11 mouse cellular contexts compared by ENCODE assay signal in genomic region chr6:30700182-30700581, GRCm38 (mm10). TPM values are rescaled to one million over a fixed set of nuclear protein-coding genes. Genes with fewer than 3 reads are reported as not detected.
DNase-seq lines count a peak whose midpoint lies in the region; ATAC-seq and TF ChIP-seq lines count a peak whose summit lies in the region.
"Had no signal": no experiment of that assay in that cellular context is flagged by ENCODE, and none has a peak within 500 bp of the region (broad histone marks: within the 10 kb centered on the region; RNA-seq: fewer than 3 reads in every experiment).

No protein-coding gene starts in this region.

- no peak overlapping the region for H3K4me3 ChIP-seq in forebrain, embryonic 10.5 days
- no peak overlapping the region for H3K4me3 ChIP-seq in forebrain, embryonic 15.5 days
- H3K4me3 ChIP-seq in lung, postnatal 0 days (ENCODE audit: low read depth, low read length): no peak overlapping the region
- no peak overlapping the region for H3K4me3 ChIP-seq in heart, postnatal 0 days (ENCODE audit: low read depth, low read length)
- H3K4me3 ChIP-seq: midbrain, embryonic 13.5 days had no signal

- peak; percentile 96 for TF ChIP-seq EP300 in lung, postnatal 0 days (IDR thresholded peaks at IDR 0.05)
- peak; percentile 89 for TF ChIP-seq EP300 in heart, postnatal 0 days (IDR thresholded peaks at IDR 0.05; ENCODE audit: low read depth)

- peak overlapping the region; percentile 79 for H3K27ac ChIP-seq in forebrain, embryonic 10.5 days
- H3K27ac ChIP-seq in forebrain, embryonic 15.5 days (replicated peaks): no peak overlapping the region
- peak overlapping the region; percentile 47; the same call in 1 of the 2 replicates for H3K27ac ChIP-seq in lung, postnatal 0 days (ENCODE audit: low read length)
- peak overlapping the region; percentile 75 for H3K27ac ChIP-seq in heart, postnatal 0 days (ENCODE audit: low read depth)
- H3K27ac ChIP-seq: midbrain, embryonic 13.5 days had no signal

- no peaks in the 10 kb centered on the region for H3K9me3 ChIP-seq in forebrain, embryonic 10.5 days
- no peaks in the 10 kb centered on the region for H3K9me3 ChIP-seq in forebrain, embryonic 15.5 days
- H3K9me3 ChIP-seq in lung, postnatal 0 days (ENCODE audit: low read length): no peaks in the 10 kb centered on the region
- no peaks in the 10 kb centered on the region for H3K9me3 ChIP-seq in heart, postnatal 0 days (replicated peaks; ENCODE audit: control insufficient read depth, low read length)
- H3K9me3 ChIP-seq: midbrain, embryonic 13.5 days had no signal

- no peak for ATAC-seq in forebrain, embryonic 15.5 days (replicated peaks)
- peak; percentile 77 for ATAC-seq in lung, postnatal 0 days
- ATAC-seq in heart, postnatal 0 days (ENCODE audit: insufficient read depth, low read depth): peak; percentile 65
- ATAC-seq in megakaryocyte progenitor cell, adult 5-6 weeks (replicated peaks; ENCODE audit: poor library complexity): peak; percentile 17
- ATAC-seq: midbrain, embryonic 13.5 days; Patski had no signal

- H3K4me1 ChIP-seq in forebrain, embryonic 10.5 days: peaks cover 24% of the 10 kb centered on the region
- no peaks in the 10 kb centered on the region for H3K4me1 ChIP-seq in forebrain, embryonic 15.5 days
- no peaks in the 10 kb centered on the region for H3K4me1 ChIP-seq in lung, postnatal 0 days (ENCODE audit: insufficient read depth, low read depth, low read length)
- peaks cover 10% of the 10 kb centered on the region; the same call in 1 of the 2 replicates for H3K4me1 ChIP-seq in heart, postnatal 0 days (ENCODE audit: control insufficient read depth, insufficient read depth)

- TF ChIP-seq CTCF in lung, postnatal 0 days (IDR thresholded peaks at IDR 0.05): no peak
- no peak for TF ChIP-seq CTCF in heart, postnatal 0 days (IDR thresholded peaks at IDR 0.05; ENCODE audit: low read depth)

- no peak for DNase-seq in forebrain, embryonic 10.5 days (ENCODE audit: extremely low spot score, low spot score)
- peak; percentile 58 for DNase-seq in lung, postnatal 0 days (ENCODE audit: low spot score)
- no peak for DNase-seq in lung, postnatal 25 days (ENCODE audit: low spot score)
- no peak for DNase-seq in heart, postnatal 0 days (ENCODE audit: low spot score)
- DNase-seq in adrenal gland, postnatal 25 days: no peak
- DNase-seq in urinary bladder, adult 2 months (ENCODE audit: low spot score): no peak
- DNase-seq: gastrocnemius, postnatal 14 days had no signal

- no peaks in the 10 kb centered on the region for H3K36me3 ChIP-seq in forebrain, embryonic 10.5 days (replicated peaks)
- H3K36me3 ChIP-seq in forebrain, embryonic 15.5 days: no peaks in the 10 kb centered on the region
- H3K36me3 ChIP-seq in lung, postnatal 0 days (ENCODE audit: insufficient read depth, low read length): no peaks in the 10 kb centered on the region
- no peaks in the 10 kb centered on the region for H3K36me3 ChIP-seq in heart, postnatal 0 days (replicated peaks; ENCODE audit: control insufficient read depth, insufficient read depth, low read length)
- H3K36me3 ChIP-seq: midbrain, embryonic 13.5 days had no signal

- no peak overlapping the region for H3K9ac ChIP-seq in forebrain, embryonic 15.5 days (replicated peaks)
- no peak overlapping the region for H3K9ac ChIP-seq in lung, postnatal 0 days (replicated peaks; ENCODE audit: low read depth)
- no peak overlapping the region for H3K9ac ChIP-seq in heart, postnatal 0 days (replicated peaks; ENCODE audit: low read depth, low read length)
- H3K9ac ChIP-seq: midbrain, embryonic 13.5 days had no signal

- no peaks in the 10 kb centered on the region for H3K27me3 ChIP-seq in forebrain, embryonic 10.5 days (ENCODE audit: poor library complexity, severe bottlenecking)
- H3K27me3 ChIP-seq in forebrain, embryonic 15.5 days: no peaks in the 10 kb centered on the region
- no peaks in the 10 kb centered on the region for H3K27me3 ChIP-seq in lung, postnatal 0 days (replicated peaks; ENCODE audit: insufficient read depth, low read length)
- no peaks in the 10 kb centered on the region for H3K27me3 ChIP-seq in heart, postnatal 0 days (ENCODE audit: control insufficient read depth, insufficient read depth, low read length)
- H3K27me3 ChIP-seq: midbrain, embryonic 13.5 days; Patski had no signal

- WGBS in forebrain, embryonic 10.5 days: 80% methylated on average over 6 of the region's 6 CpGs
- WGBS in forebrain, embryonic 15.5 days: 90% methylated on average over 6 of the region's 6 CpGs
- WGBS in lung, postnatal 0 days: 37% methylated on average over 6 of the region's 6 CpGs
- whole genome bisulfite sequencing in heart, postnatal 0 days: 55% methylated on average over 6 of the region's 6 CpGs

- H3K4me2 ChIP-seq in forebrain, embryonic 15.5 days (replicated peaks): no peak overlapping the region
- H3K4me2 ChIP-seq in lung, postnatal 0 days (replicated peaks; ENCODE audit: low read depth, low read length): no peak overlapping the region
- H3K4me2 ChIP-seq in heart, postnatal 0 days (ENCODE audit: low read depth, low read length): no peak overlapping the region
- H3K4me2 ChIP-seq: midbrain, embryonic 13.5 days had no signal

RNA-seq across cellular contexts. Expression of gene Cep41, which starts 6.6 kb away (rescaled TPM):
- polyA plus RNA-seq in forebrain, embryonic 10.5 days (2016; fragmentation: Nextera tagmentation; extraction: Ambion mirVana): 15.9 and 22.1 TPM in 2 replicates
- polyA plus RNA-seq in forebrain, embryonic 15.5 days (2015; fragmentation: Nextera tagmentation; extraction: Ambion mirVana): 14.9 and 17.3 TPM in 2 replicates
- polyA plus RNA-seq in lung, postnatal 0 days (2015; fragmentation: Nextera tagmentation; extraction: Ambion mirVana): 6.1 and 6.3 TPM in 2 replicates
- total RNA-seq in heart, postnatal 0 days (2014; rRNA removed; ENCODE audit: low replicate concordance): 1.7 and 4.7 TPM in 2 replicates
- 5.7 and 7.5 TPM in 2 replicates for polyA plus RNA-seq in heart, postnatal 0 days (2015; fragmentation: Nextera tagmentation; extraction: Ambion mirVana)
- total RNA-seq in megakaryocyte progenitor cell, adult 5-6 weeks (2015): 7.5 and 10.2 TPM in 2 replicates
- 5.2 and 8.4 TPM in 2 replicates for total RNA-seq in megakaryocyte progenitor cell, adult 5-6 weeks (2017)
- 5.7 and 9.9 TPM in 2 replicates for total RNA-seq in adrenal gland, postnatal 25 days (2021)
- polyA plus RNA-seq in urinary bladder, adult 2 months (2012; rRNA removed): 5.7 and 7.1 TPM in 2 replicates

RNA-seq across cellular contexts. Expression of gene Mest, which starts 23.2 kb away (rescaled TPM):
- polyA plus RNA-seq in forebrain, embryonic 10.5 days (2016; fragmentation: Nextera tagmentation; extraction: Ambion mirVana): 2,195 and 2,268 TPM in 2 replicates
- polyA plus RNA-seq in forebrain, embryonic 15.5 days (2015; fragmentation: Nextera tagmentation; extraction: Ambion mirVana): 313 and 315 TPM in 2 replicates
- 436 and 472 TPM in 2 replicates for polyA plus RNA-seq in lung, postnatal 0 days (2015; fragmentation: Nextera tagmentation; extraction: Ambion mirVana)
- total RNA-seq in heart, postnatal 0 days (2014; rRNA removed; ENCODE audit: low replicate concordance): 717 and 1,330 TPM in 2 replicates
- polyA plus RNA-seq in heart, postnatal 0 days (2015; fragmentation: Nextera tagmentation; extraction: Ambion mirVana): 664 and 669 TPM in 2 replicates
- not detected in 2 replicates for total RNA-seq in megakaryocyte progenitor cell, adult 5-6 weeks (2015)
- 0.12 TPM in 1 of 2 replicates, not detected in the other for total RNA-seq in megakaryocyte progenitor cell, adult 5-6 weeks (2017)
- total RNA-seq in adrenal gland, postnatal 25 days (2021): 54.9 and 56.7 TPM in 2 replicates
- 4.7 and 5.1 TPM in 2 replicates for polyA plus RNA-seq in urinary bladder, adult 2 months (2012; rRNA removed)

Comparison
In these comparisons a context has a peak if more than half of its experiments do, and no peak if none do; other contexts are left out.
1. RNA of gene Mest, which starts 23.2 kb away (polyA plus RNA-seq): 2,195 to 2,268 TPM in forebrain, embryonic 10.5 days, 664 to 669 TPM in heart, postnatal 0 days, 436 to 472 TPM in lung, postnatal 0 days and 313 to 315 TPM in forebrain, embryonic 15.5 days; 4.7 to 5.1 TPM in urinary bladder, adult 2 months; every median in the first group is over 10 times any median in the second.